Mouse (Mus musculus): ENCODE measurements around the gene Lyst. TPM values are rescaled to one million over a fixed set of nuclear protein-coding genes. Genes with fewer than 3 reads are reported as not detected.

Lyst gene
- polyA plus RNA-seq, 1 experiment from 2014 or later, result 4.5 TPM

DNA sequence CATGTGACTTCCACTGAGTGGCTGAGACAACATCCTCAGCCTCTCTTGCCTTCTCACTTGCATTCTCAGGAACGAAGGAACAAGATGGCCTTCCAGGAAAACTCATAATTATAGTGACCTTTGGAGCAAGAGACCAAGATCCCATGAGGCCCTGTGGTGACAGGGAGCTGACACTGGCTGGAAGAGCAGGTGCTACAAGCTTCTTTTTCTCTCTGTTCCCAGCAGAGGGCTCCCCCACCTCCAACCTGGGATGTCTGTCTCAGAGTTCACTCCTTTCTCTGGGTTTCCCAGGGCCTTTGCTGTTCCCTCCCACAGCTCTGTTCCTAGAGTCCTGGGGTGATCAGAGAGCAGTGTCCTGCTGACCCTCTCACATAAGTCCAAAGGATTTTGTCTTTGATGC lies 237.9 kb downstream of the Lyst start:
- Histone ChIP-seq H3K36me3 (no peaks in the 10 kb centered on the region), H3K9me3 (no peaks in the 10 kb centered on the region), H3K4me2 (replicated peaks) (no peak overlapping the region), H3K27me3 (no peaks in the 10 kb centered on the region), H3K9ac (replicated peaks) (no peak overlapping the region), H3K4me3 (replicated peaks) (no peak overlapping the region), H3K27ac (no peak overlapping the region), H3K4me1 (replicated peaks) (no peaks in the 10 kb centered on the region)
- no peak for ATAC-seq
- WGBS, result 48% methylated on average over 1 of the region's 1 CpGs

Other genes starting within 250 kb of the Lyst start
- 28.1 and 31.7 TPM in 2 replicates for gene Gpr137b, start 196.4 kb upstream of the Lyst start, polyA plus RNA-seq (2015; fragmentation: Nextera tagmentation; extraction: Ambion mirVana)
- 27.9 and 29.9 TPM in 2 replicates for gene Nid1, start 152.8 kb upstream of the Lyst start, polyA plus RNA-seq (2015; fragmentation: Nextera tagmentation; extraction: Ambion mirVana)
- gene Gng4, start 193.7 kb downstream of the Lyst start, polyA plus RNA-seq (2015; fragmentation: Nextera tagmentation; extraction: Ambion mirVana), result 14.3 and 15.3 TPM in 2 replicates